Mouse (Mus musculus) right cerebral cortex, adult 2 months (tissue): Measurements from ENCODE around the gene Rhag.

Experiments
- DNase-seq, 2 experiments: peaks; one replicate each; pipeline ENCODE4 v3.0.0; 2021 to 2022; ENCODE audit warnings: low spot score in 2 of 2

Gene Rhag

GRCm38 (mm10) chr17:40874701-40875100 lies 63.8 kb downstream of the Rhag start:
- DNase-seq, result no peak

GRCm38 (mm10) chr17:40875568-40875967 lies 64.6 kb downstream of the Rhag start:
- DNase-seq, result no peak

- no peak for DNase-seq
These were observed 66.8 kb downstream of the Rhag start for GRCm38 (mm10) chr17:40877741-40878140.

- DNase-seq, result no peak
These were observed 68.6 kb downstream of the Rhag start for GRCm38 (mm10) chr17:40879528-40879923.

GRCm38 (mm10) chr17:40879924-40880691 lies 69.2 kb downstream of the Rhag start, which contains the start of gene 9130008F23Rik:
Gene 9130008F23Rik (minus strand): TSS chr17:40880559.
- DNase-seq, result peak; percentile 9 to 13

- DNase-seq, result no peak
These were observed 71.2 kb downstream of the Rhag start for GRCm38 (mm10) chr17:40882172-40882571.

GRCm38 (mm10) chr17:40885155-40885554 lies 74.2 kb downstream of the Rhag start:
- DNase-seq, result no peak

- DNase-seq, result no peak
These were observed 77.1 kb downstream of the Rhag start for GRCm38 (mm10) chr17:40887849-40888536.
